Mouse (Mus musculus) kidney, embryonic 14.5 days (tissue): ENCODE results near the gene Zfp566. TPM values are rescaled to one million over a fixed set of nuclear protein-coding genes. Genes with fewer than 3 reads are reported as not detected.

Source experiments
- ATAC-seq: fragments of 200-750 bp; cut with Nextera tagmentation; 2 replicates; pipeline ENCODE4 v1.8.0; 2017; ENCODE audit warnings: moderate number of reproducible peaks, mild to moderate bottlenecking, moderate TSS enrichment, moderate library complexity; ENCODE audit not compliant: low FRiP score, low TSS enrichment
- H3K27ac ChIP-seq: fragments of 300-500 bp; sonication (generic); 2 replicates; pipeline ENCODE4 v1.5.1; 2014; ENCODE audit warnings: low read depth, mild to moderate bottlenecking, low read length, moderate library complexity, mixed read lengths
- H3K27me3 ChIP-seq: fragments of 300-500 bp; sonication (generic); 2 replicates; pipeline ENCODE4 v1.6.1; 2014; ENCODE audit warnings: mild to moderate bottlenecking, low read length; ENCODE audit not compliant: control insufficient read depth, insufficient read depth
- H3K36me3 ChIP-seq: fragments of 300-500 bp; sonication (generic); 2 replicates; pipeline ENCODE4 v1.6.1; 2014; ENCODE audit warnings: low read length, mixed read lengths; ENCODE audit not compliant: control insufficient read depth, insufficient read depth
- H3K4me1 ChIP-seq: fragments of 300-500 bp; sonication (generic); 2 replicates; pipeline ENCODE4 v1.6.1; 2014; ENCODE audit warnings: low read length, mixed read lengths; ENCODE audit not compliant: control insufficient read depth, insufficient read depth
- H3K4me2 ChIP-seq: fragments of 300-500 bp; sonication (generic); replicated peaks from 2 replicates; pipeline ENCODE4 v1.6.1; 2014; ENCODE audit warnings: low read depth, mild to moderate bottlenecking, low read length
- H3K4me3 ChIP-seq: fragments of 300-500 bp; sonication (generic); 2 replicates; pipeline ENCODE4 v1.5.1; 2014; ENCODE audit warnings: mild to moderate bottlenecking, low read length
- H3K9ac ChIP-seq: fragments of 300-500 bp; sonication (generic); 2 replicates; pipeline ENCODE4 v1.6.1; 2014; ENCODE audit warnings: low read depth, mild to moderate bottlenecking, low read length, moderate library complexity
- H3K9me3 ChIP-seq: fragments of 300-500 bp; sonication (generic); 2 replicates; pipeline ENCODE4 v1.6.1; 2016; ENCODE audit warnings: low read length; ENCODE audit not compliant: control insufficient read depth
- WGBS: fragments of 180-500 bp; shearing (Covaris S2); extraction: QIAGEN DNeasy Blood & Tissue Kit; methylation state at CpG from one replicate; pipeline ENCODE4 v1.1.7; 2014; 5-methylcytosine and 5-hydroxymethylcytosine counted together
- polyA plus RNA-seq: library from polyadenylated mRNA; unstranded; fragments of >200 nt; fragmentation: Nextera tagmentation; extraction: Ambion mirVana; gene quantifications from 2 replicates; pipeline ENCODE4 v1.2.1, GENCODE M21; 2014

The Zfp566 gene
- polyA plus RNA-seq, 1 experiment from 2014 or later = 14.4 TPM

- WGBS = under 1% methylated on average over 50 of the region's 50 CpGs
- Histone ChIP-seq H3K4me3 (peak within 1 kb of the TSS; percentile 78), H3K9ac (peak within 1 kb of the TSS; percentile 80), H3K27ac (peak within 1 kb of the TSS; percentile 65; the same call in 1 of the 2 replicates), H3K27me3 (no peaks in the 10 kb centered on the region), H3K9me3 (no peaks in the 10 kb centered on the region), H3K36me3 (peaks cover 13% of the 10 kb centered on the region; the same call in 1 of the 2 replicates), H3K4me1 (peaks cover 5% of the 10 kb centered on the region; the same call in 1 of the 2 replicates), H3K4me2 (peak within 1 kb of the TSS; percentile 97)
- ATAC-seq = peak; percentile 95
Measured at GRCm38 (mm10) chr7:30072146-30073028, 17.9 kb downstream of the Zfp566 start, which contains the start of gene Zfp82. Zfp82 (minus strand) TSS chr7:30072900.

- no peak overlapping the region for H3K27ac ChIP-seq
- H3K4me1 ChIP-seq = no peaks in the 10 kb centered on the region
- H3K9ac ChIP-seq = no peak overlapping the region
- no peaks in the 10 kb centered on the region for H3K9me3 ChIP-seq
- H3K36me3 ChIP-seq = peaks cover 22% of the 10 kb centered on the region; the same call in 1 of the 2 replicates
- no peak for ATAC-seq
- no peak overlapping the region for H3K4me2 ChIP-seq
- 88% methylated on average over 5 of the region's 5 CpGs for WGBS
- H3K27me3 ChIP-seq = no peaks in the 10 kb centered on the region
- no peak overlapping the region for H3K4me3 ChIP-seq
Measured at GRCm38 (mm10) chr7:30064622-30065021, 25.7 kb downstream of the Zfp566 start.

GRCm38 (mm10) chr7:30062478-30062877 lies 27.8 kb downstream of the Zfp566 start:
- H3K9me3 ChIP-seq = no peaks in the 10 kb centered on the region
- 95% methylated on average over 5 of the region's 5 CpGs for WGBS
- H3K27ac ChIP-seq = no peak overlapping the region
- no peak overlapping the region for H3K9ac ChIP-seq
- no peaks in the 10 kb centered on the region for H3K27me3 ChIP-seq
- no peaks in the 10 kb centered on the region for H3K4me1 ChIP-seq
- H3K4me3 ChIP-seq = no peak overlapping the region
- peaks cover 17% of the 10 kb centered on the region; the same call in 1 of the 2 replicates for H3K36me3 ChIP-seq
- no peak overlapping the region for H3K4me2 ChIP-seq
- ATAC-seq = no peak

GRCm38 (mm10) chr7:30060341-30060740 lies 30.0 kb downstream of the Zfp566 start:
- Histone ChIP-seq H3K27me3 (no peaks in the 10 kb centered on the region), H3K9ac (no peak overlapping the region), H3K4me3 (no peak overlapping the region), H3K27ac (no peak overlapping the region), H3K4me2 (no peak overlapping the region), H3K36me3 (peaks cover 24% of the 10 kb centered on the region), H3K9me3 (no peaks in the 10 kb centered on the region), H3K4me1 (no peaks in the 10 kb centered on the region)
- 45% methylated on average over 6 of the region's 6 CpGs for WGBS
- no peak for ATAC-seq

GRCm38 (mm10) chr7:30053591-30053990 lies 36.7 kb downstream of the Zfp566 start:
- Histone ChIP-seq H3K4me3 (no peak overlapping the region), H3K36me3 (peaks cover 14% of the 10 kb centered on the region), H3K4me2 (no peak overlapping the region), H3K9me3 (no peaks in the 10 kb centered on the region), H3K27ac (no peak overlapping the region), H3K9ac (no peak overlapping the region), H3K27me3 (no peaks in the 10 kb centered on the region), H3K4me1 (peaks cover 10% of the 10 kb centered on the region)
- WGBS = 3% methylated on average over 3 of the region's 3 CpGs
- no peak for ATAC-seq

GRCm38 (mm10) chr7:30050882-30051548 lies 39.3 kb downstream of the Zfp566 start, which contains the start of gene Zfp14:
Zfp14 (minus strand) TSS chr7:30051380.
- H3K9ac ChIP-seq = peak within 1 kb of the TSS; percentile 66
- H3K4me3 ChIP-seq = peak within 1 kb of the TSS; percentile 78
- WGBS = under 1% methylated on average over 40 of the region's 40 CpGs

GRCm38 (mm10) chr7:30048126-30048525 lies 42.2 kb downstream of the Zfp566 start:
- Histone ChIP-seq H3K27ac (no peak overlapping the region), H3K4me2 (no peak overlapping the region), H3K9ac (no peak overlapping the region), H3K36me3 (no peaks in the 10 kb centered on the region), H3K4me3 (no peak overlapping the region), H3K9me3 (no peaks in the 10 kb centered on the region), H3K27me3 (no peaks in the 10 kb centered on the region), H3K4me1 (peaks cover 6% of the 10 kb centered on the region; the same call in 1 of the 2 replicates)
- no peak for ATAC-seq
- 83% methylated on average over 4 of the region's 4 CpGs for WGBS

More at GRCm38 (mm10) chr7:30050882-30051548, 39.3 kb downstream of the Zfp566 start, which contains the start of gene Zfp14:
- Histone ChIP-seq H3K27me3 (no peaks in the 10 kb centered on the region), H3K4me1 (peaks cover 10% of the 10 kb centered on the region), H3K9me3 (no peaks in the 10 kb centered on the region), H3K36me3 (peaks cover 4% of the 10 kb centered on the region), H3K4me2 (peak within 1 kb of the TSS; percentile 84), H3K27ac (peak within 1 kb of the TSS; percentile 73)
- ATAC-seq = peak; percentile 97

- no peak overlapping the region; the same call in 1 of the 2 replicates for H3K9ac ChIP-seq
- no peak overlapping the region for H3K27ac ChIP-seq
- peak; percentile 79 for ATAC-seq
- no peaks in the 10 kb centered on the region for H3K27me3 ChIP-seq
- H3K4me3 ChIP-seq = no peak overlapping the region
- no peak overlapping the region for H3K4me2 ChIP-seq
- H3K9me3 ChIP-seq = no peaks in the 10 kb centered on the region
- WGBS = 32% methylated on average over 9 of the region's 9 CpGs
- H3K4me1 ChIP-seq = 0 out of 2 replicates have a peak, but pooled peaks cover 2% of the 10 kb centered on the region
- no peaks in the 10 kb centered on the region for H3K36me3 ChIP-seq
Measured at GRCm38 (mm10) chr7:30044354-30044753, 46.0 kb downstream of the Zfp566 start.
